Mouse (Mus musculus) left cerebral cortex, postnatal 14 days (tissue): ENCODE measurements at regions not wholly inside any gene's neighbourhood (a gene's known extent, or its start where the extent isn't known, plus 50 kb on each side); places are given as distances from the start of the nearest gene placed in this dataset.

ENCODE experiments used
- DNase-seq, 2 experiments: peaks; one replicate each; pipeline ENCODE4 v3.0.0; 2021 to 2022; ENCODE audit warnings: low spot score in 2 of 2, mixed read lengths in 1 of 2
- intact Hi-C: fragments of 180-260 bp; cut with DNase I; formaldehyde crosslinking; loops from one replicate; pipeline ENCODE4 v1.15.1; 2025

DNA sequence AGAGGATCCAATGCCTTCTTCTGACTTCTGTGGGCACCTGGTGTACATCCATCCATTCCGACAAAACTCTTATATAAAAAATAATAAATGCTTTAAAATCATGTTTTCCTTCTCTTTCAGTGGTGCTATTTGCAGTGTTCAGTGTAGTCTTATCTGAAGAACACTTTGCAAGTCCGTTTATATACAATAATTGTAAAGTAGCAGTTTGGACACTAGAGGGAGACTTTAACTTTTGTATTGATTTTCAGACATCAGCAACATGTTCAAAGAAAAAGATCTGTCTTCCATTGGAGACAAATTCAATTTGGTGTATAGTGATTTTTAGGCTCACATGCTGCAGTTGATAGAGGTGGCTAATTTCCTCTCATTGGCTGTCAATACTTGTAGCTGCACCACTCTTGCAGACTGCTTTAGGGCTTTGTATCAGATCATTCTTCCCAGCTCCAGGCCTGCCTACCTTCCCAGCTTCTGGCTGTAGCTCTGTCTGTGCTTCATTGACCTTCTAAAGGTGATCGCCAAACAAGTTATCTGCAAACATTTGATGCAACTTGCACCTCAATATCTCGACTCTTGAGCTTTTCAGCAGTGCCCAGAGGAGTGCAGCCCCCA, 74.8 kb upstream of the Sult1c1 start:
- intact Hi-C loops, result loop anchor here (1.0 kb wide), 1 partner anchor 278 kb away; no protein-coding TSS in a partner anchor
- DNase-seq, result peak in 1 of 2 experiments; percentile 46

DNA sequence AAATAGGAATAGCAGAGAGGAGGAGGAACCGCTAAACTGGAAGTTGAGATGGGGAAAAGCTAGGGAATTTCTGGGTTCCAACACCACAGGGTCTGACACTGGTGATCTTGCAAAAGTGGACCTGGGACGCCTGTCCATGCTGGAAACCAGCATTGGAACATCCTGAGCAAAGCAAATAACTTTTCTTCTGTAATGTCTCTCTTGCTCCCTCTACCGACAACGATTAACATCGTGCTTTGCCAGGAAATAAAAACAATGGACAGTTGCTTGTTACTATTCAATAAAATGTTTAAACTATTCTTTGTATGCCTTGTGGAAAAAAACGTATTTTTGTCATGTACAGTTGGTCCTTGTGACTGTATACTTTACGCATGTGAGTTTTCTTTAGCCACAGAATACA, 70.8 kb upstream of the Sult1c1 start:
- peak; percentile 11 to 28 for DNase-seq
- intact Hi-C loops, result loop anchor here (5.0 kb wide), 1 partner anchor 49 kb away; no protein-coding TSS in a partner anchor
